ENCODE assay signal across 23 mouse cellular contexts in genomic region chr1:181512430-181513129, GRCm38 (mm10). TPM values are rescaled to one million over a fixed set of nuclear protein-coding genes. Genes with fewer than 3 reads are reported as not detected.
"Had no signal": no experiment of that assay in that cellular context is flagged by ENCODE, and none has a peak within 500 bp of the region (broad histone marks: within the 10 kb centered on the region; RNA-seq: fewer than 3 reads in every experiment).

No protein-coding gene starts in this region.

- H3K27me3 ChIP-seq: limb, embryonic 12.5 days; limb, embryonic 15.5 days; neural tube, embryonic 12.5 days; neural tube, embryonic 15.5 days had no signal

- DNase-seq: kidney, adult 18-20 months; kidney, adult 9 months; kidney, postnatal 14 days; kidney, postnatal 4 days; left cerebral cortex, postnatal 4 days; liver, postnatal 0 days; midbrain, embryonic 14.5 days; right cerebral cortex, adult 18-20 months; right cerebral cortex, postnatal 14 days; right cerebral cortex, postnatal 4 days; thymus, adult 2 months; thymus, postnatal 14 days; thymus, postnatal 4 days had no signal

- H3K4me1 ChIP-seq: neural tube, embryonic 12.5 days; neural tube, embryonic 15.5 days had no signal

- ATAC-seq: liver, postnatal 0 days had no signal

- H3K4me2 ChIP-seq: limb, embryonic 12.5 days; limb, embryonic 15.5 days; liver, embryonic 11.5 days; midbrain, embryonic 11.5 days; neural tube, embryonic 12.5 days; neural tube, embryonic 15.5 days had no signal

- H3K4me3 ChIP-seq: limb, embryonic 12.5 days; limb, embryonic 15.5 days; neural tube, embryonic 12.5 days; neural tube, embryonic 15.5 days had no signal

- H3K36me3 ChIP-seq: limb, embryonic 12.5 days; limb, embryonic 15.5 days; neural tube, embryonic 12.5 days; neural tube, embryonic 15.5 days had no signal

- H3K9me3 ChIP-seq: limb, embryonic 12.5 days; limb, embryonic 15.5 days; neural tube, embryonic 12.5 days; neural tube, embryonic 15.5 days had no signal

- H3K27ac ChIP-seq: limb, embryonic 12.5 days; limb, embryonic 15.5 days; liver, embryonic 14.5 days; neural tube, embryonic 12.5 days; neural tube, embryonic 15.5 days; stomach, postnatal 0 days had no signal

- H3K9ac ChIP-seq: limb, embryonic 12.5 days; limb, embryonic 15.5 days; liver, embryonic 14.5 days; liver, postnatal 0 days; neural tube, embryonic 12.5 days; neural tube, embryonic 15.5 days had no signal

RNA-seq across cellular contexts. Expression of gene Ccdc121, which starts 1.3 kb away (rescaled TPM):
- polyA plus RNA-seq: intestine, embryonic 14.5 days; limb, embryonic 12.5 days; liver, embryonic 11.5 days; liver, embryonic 14.5 days; liver, postnatal 0 days; midbrain, embryonic 11.5 days; neural tube, embryonic 12.5 days; neural tube, embryonic 15.5 days; stomach, embryonic 14.5 days; stomach, postnatal 0 days; thymus, adult 2 months had no signal
